Mouse (Mus musculus): ENCODE data around the gene Tmed6. TPM values are rescaled to one million over a fixed set of nuclear protein-coding genes. Genes with fewer than 3 reads are reported as not detected.
"Not testable (repeated sequence)": the region's sequence is repeated elsewhere in the genome, so short reads cannot be mapped to it uniquely, and the experiment has no call there.

Gene Tmed6
- polyA plus RNA-seq, 1 experiment = not detected

- no peak for DNase-seq (ENCODE audit: extremely low spot score in 1 of 2, low spot score in 1 of 2)
Measured at GRCm38 (mm10) chr8:107076239-107076888, 10.9 kb upstream of the Tmed6 start.

DNA sequence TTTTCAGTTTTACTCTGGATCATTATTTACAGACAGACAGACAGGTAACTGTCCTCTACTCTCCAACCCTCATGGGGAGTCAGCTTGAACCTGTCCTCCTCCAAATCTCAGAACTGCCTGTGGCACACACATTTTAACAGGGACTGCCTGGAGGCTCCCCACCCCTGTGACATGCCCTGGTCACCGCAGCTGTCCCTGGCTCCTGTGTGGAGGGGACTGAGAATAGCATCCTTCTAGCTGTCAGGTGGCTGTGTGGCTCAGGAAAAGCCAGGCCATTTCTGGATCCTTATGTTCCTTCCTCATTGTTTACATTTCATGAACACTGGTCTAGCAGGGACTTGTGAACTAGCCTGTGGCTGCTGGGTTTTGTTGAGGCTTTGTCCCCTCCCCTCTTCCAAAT is 8.7 kb upstream of the Tmed6 start:
- no peak for DNase-seq (ENCODE audit: extremely low spot score in 1 of 2, low spot score in 1 of 2)

DNA sequence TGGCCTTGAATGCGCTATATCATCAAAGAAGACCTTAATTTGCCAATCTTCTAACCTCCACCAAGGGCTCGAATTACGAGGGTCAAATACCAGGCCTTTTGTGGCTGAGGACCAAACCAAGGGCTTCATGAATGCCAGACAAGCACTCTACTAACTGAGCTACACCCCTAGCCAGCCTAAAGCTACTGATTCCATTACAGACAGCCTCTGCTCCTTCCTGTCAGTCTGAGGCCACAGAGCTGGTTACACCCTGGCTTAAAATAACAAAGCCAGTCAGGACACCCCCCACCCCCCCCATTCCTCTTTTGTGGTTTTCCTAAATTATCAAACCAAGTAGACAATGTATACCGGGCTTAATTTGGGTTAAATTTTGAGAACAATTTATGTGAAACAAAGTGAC is 8.3 kb upstream of the Tmed6 start:
- DNase-seq (ENCODE audit: extremely low spot score in 1 of 2, low spot score in 1 of 2) = no peak

DNA sequence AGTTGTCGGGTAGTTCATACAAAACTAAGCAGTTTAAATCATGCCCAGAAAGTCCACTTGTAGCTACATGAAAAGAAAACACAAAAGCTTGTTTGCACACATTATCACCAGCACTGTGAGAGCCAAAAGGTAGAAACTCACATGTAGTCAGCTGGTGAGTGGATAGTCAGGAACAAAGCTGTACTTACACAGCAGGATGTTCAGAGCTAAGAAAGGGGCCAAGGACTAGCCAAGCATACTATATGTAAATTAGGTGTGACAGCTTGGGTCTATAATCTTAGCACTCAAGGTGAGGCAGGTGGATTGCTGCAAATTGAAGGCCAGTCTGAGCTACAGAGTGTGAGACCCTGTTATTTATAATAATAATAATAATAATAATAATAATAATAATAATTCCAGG is 2.8 kb downstream of the Tmed6 start:
- no peak for DNase-seq (ENCODE audit: extremely low spot score in 1 of 2, low spot score in 1 of 2)

DNA sequence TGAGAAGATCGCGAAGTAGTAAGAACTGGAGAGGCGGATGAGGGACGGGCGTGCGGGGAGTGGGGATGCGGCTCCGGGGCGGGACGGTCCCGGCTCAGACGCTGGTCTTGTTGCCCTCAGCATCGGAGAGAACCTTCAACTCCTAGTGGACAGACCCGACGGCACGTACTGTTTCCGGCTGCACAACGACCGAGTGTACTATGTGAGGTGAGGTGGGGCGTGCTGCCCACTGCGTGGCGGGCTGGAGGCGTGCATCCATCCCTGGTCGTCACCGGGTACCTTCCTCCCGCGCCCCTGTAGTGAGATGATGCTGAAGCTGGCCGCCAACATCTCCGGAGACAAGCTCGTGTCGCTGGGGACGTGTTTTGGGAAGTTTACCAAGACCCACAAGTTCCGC is 8.5 kb downstream of the Tmed6 start:
- DNase-seq (ENCODE audit: extremely low spot score in 1 of 2, low spot score in 1 of 2) = no peak

DNA sequence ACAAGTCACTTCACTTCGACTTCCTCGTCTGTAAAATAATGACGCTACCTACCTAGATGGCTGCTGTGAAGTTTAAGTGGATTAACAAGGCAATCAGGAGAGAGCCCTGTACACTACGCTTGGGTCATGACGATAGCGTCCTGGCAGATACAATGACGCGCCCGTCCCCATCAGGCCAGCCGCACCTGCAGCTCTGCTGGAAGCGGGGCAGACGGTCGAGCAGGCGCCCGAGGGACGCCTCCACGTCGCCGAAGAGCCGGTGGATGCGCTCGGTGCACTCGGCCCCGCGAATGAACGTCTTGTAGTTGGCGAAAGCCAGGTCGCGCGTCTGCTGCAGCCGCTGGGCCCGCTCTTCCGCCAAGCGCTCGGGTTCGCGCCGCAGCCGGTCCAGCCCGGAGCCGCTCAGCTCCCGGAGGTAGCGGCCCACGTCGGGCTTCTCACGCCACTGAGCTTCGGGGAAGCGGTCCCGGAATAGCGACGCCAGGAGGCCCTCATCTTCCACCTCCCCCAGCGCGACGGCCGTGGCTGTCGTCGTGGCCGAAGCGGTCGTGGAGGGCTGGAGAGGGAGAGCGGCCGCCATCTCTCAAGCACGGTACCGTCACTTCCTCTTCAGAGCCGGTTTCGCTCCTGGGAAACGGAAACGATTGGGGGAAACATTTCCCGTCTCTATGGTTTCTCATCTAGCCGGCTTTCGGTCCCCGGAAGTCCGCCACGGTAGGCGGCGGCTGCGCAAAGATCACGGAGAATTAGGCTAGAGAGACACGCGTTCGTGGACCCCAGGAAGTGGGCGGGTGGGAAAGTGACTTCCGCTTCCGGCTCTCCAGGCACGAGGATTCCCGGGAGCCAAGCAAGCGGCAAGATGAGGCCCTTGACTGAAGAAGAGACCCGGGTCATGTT is 9.1 kb downstream of the Tmed6 start, which contains the start of the genes Cog8 and Nip7:
TSS of gene Cog8 (minus strand) at position 614 of the 897 bp plus-strand sequence.
TSS of gene Nip7 (plus strand) at position 802 of the 897 bp plus-strand sequence.
- DNase-seq (ENCODE audit: extremely low spot score in 1 of 2, low spot score in 1 of 2) = peak; percentile 97 to 98

GRCm38 (mm10) chr8:107052046-107052445 is 13.4 kb downstream of the Tmed6 start:
- no peak for DNase-seq (ENCODE audit: extremely low spot score in 1 of 2, low spot score in 1 of 2)

GRCm38 (mm10) chr8:107049480-107049879 is 16.0 kb downstream of the Tmed6 start:
- no peak for DNase-seq (ENCODE audit: extremely low spot score in 1 of 2, low spot score in 1 of 2)

- DNase-seq (ENCODE audit: extremely low spot score in 1 of 2, low spot score in 1 of 2) = peak; percentile 69 to 85
Measured at GRCm38 (mm10) chr8:107048061-107048941, 17.1 kb downstream of the Tmed6 start, which contains the start of gene Pdf. Gene Pdf (minus strand): TSS chr8:107048614.

DNA sequence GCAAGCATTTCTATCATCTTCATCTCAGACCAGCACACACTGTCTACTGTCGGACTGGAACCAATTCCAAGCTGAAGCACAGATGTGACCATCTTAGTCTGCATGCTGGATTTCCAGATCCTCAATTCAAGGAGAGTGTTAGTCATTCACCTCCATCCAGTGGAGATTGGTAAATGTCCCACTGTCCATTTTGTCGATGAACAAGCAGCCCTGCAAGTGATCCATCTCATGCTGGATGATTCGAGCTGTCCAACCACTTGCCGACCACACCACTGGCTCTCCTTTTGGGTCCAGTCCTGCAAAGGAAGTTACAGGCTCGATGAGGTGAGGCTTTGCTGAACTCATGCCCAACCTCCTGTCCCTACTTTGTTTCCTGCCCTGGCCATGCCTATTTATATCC is 18.5 kb downstream of the Tmed6 start:
- DNase-seq (ENCODE audit: extremely low spot score in 1 of 2, low spot score in 1 of 2) = no peak

GRCm38 (mm10) chr8:107045478-107045877 is 20.0 kb downstream of the Tmed6 start:
- no peak for DNase-seq (ENCODE audit: extremely low spot score in 1 of 2, low spot score in 1 of 2)

DNA sequence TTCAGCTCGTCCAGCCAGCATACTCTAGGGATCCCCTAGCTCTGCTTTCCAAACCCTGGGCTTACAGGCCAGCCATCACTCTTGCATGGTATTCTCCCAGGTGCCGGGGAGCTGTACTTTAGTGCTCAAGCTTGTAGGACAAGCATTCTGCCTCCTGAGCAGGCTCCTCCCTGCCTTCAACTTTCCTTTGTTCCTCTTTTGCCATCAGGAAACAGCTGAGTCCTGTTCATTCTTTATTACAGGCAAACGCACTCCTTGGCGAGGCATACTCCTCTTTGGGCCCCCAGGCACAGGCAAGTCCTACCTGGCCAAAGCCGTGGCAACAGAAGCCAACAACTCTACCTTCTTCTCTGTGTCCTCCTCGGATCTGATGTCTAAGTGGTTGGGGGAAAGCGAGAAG is 24.8 kb downstream of the Tmed6 start:
- no peak for DNase-seq (ENCODE audit: extremely low spot score in 1 of 2, low spot score in 1 of 2)

GRCm38 (mm10) chr8:107036626-107037025 is 28.8 kb downstream of the Tmed6 start:
- DNase-seq (ENCODE audit: extremely low spot score in 1 of 2, low spot score in 1 of 2) = no peak

GRCm38 (mm10) chr8:107035641-107036040 is 29.8 kb downstream of the Tmed6 start:
- DNase-seq (ENCODE audit: extremely low spot score in 1 of 2, low spot score in 1 of 2) = no peak

DNA sequence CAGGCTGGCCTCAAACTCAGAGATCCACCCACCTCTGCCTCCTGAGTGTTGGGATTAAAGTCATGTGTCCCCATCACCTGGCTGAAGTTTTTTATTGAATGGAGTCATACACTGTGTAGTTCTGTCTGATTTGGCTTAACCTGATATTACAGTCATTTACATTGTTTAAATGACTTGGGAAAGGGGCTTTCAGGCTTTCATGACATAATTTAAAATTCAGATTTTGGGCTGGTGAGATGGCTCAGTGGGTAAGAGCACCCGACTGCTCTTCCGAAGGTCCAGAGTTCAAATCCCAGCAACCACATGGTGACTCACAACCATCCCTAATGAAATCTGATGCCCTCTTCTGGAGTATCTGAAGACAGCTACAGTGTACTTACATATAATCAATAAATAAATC is 31.8 kb downstream of the Tmed6 start:
- not testable (repeated sequence) for DNase-seq (ENCODE audit: extremely low spot score in 1 of 2, low spot score in 1 of 2)

- DNase-seq (ENCODE audit: extremely low spot score in 1 of 2, low spot score in 1 of 2) = peak in 1 of 2 experiments; percentile 17
Measured at GRCm38 (mm10) chr8:107031577-107032090, 33.8 kb downstream of the Tmed6 start.

GRCm38 (mm10) chr8:107030650-107031576 is 34.5 kb downstream of the Tmed6 start, which contains the start of gene Vps4a:
Gene Vps4a (plus strand): TSS chr8:107031222.
- peak; percentile 82 to 97 for DNase-seq (ENCODE audit: extremely low spot score in 1 of 2, low spot score in 1 of 2)

DNA sequence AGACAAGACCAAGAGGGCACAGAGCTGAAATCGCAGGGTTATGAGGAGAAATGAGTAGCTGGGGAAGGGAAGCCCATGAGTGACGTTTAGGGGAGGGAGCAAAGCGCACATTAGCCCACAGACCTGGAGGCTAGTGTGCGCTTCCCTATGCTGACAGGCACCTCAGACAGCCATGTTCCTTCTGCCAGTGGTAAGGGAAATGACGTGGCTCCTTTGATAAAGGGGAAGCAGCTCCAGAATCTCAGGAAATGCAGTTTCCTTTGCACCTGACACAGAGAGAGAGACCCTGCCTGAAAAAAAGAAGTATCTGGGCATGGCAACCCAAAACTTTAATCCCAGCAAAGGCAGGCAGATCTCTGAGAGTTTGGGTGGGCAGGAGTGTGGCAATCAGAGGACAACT is 35.4 kb downstream of the Tmed6 start:
- no peak for DNase-seq (ENCODE audit: extremely low spot score in 1 of 2, low spot score in 1 of 2)

DNA sequence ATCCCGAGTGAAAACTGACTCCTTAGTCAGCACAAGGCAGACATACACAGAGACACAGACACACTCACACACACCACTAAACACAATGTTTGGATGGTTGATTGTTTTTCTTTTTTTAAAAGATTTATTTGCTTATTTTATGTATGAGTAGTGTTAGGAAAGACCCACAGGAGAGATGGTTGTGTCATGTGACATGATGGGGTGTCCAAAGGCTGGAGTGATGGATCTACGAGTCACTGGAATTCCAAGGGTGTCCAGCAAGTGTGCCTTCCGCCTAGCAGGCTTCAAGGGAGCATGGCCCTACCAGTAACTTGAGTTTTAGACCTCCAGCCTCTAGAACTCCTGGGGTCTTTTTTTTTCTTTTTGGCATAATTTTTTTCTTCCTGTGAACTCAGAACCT is 36.1 kb downstream of the Tmed6 start:
- no peak for DNase-seq (ENCODE audit: extremely low spot score in 1 of 2, low spot score in 1 of 2)

Measured in frontal cortex, adult 2 months (tissue).